Mouse (Mus musculus) lung, adult 2 months (tissue): Measurements from ENCODE around the gene Vti1a.

Experiments
- CTCF ChIP-seq: fragments of 200-500 bp; IDR thresholded peaks from 2 replicates; pipeline ENCODE4 v1.5.1; 2011; ENCODE audit warnings: mild to moderate bottlenecking, low read length, control low read depth; ENCODE audit not compliant: insufficient read depth
- POLR2A ChIP-seq: fragments of 200-500 bp; IDR thresholded peaks from 2 replicates; pipeline ENCODE4 v1.6.1; 2011; ENCODE audit warnings: low read depth, mild to moderate bottlenecking, control low read depth, low read length, borderline replicate concordance; ENCODE audit errors: extremely low read depth

DNA sequence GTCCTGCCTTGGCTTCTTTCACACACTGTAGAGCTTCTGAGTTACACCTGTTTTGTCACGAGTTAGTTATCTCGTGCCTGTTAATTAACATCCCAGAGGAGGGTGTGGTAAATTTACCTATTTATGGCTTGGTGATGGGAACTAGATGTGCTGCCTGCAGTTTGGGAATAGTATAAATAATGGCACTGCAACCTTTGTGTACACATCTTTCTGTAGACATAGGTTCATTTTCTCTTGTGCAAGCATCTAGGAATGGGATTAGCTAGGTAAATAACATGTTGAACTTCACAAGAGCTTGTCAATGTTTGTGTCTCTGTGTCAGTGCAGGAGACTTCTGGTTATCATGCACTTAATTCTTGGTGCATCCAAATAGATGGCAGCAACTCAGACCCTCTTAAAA lies 204.1 kb downstream of the Vti1a start:
- no peak for TF ChIP-seq POLR2A
- TF ChIP-seq CTCF: no peak
